Mouse (Mus musculus) mammary gland, adult 2 months (tissue): Measurements from ENCODE around the gene Gm10354. TPM values are rescaled to one million over a fixed set of nuclear protein-coding genes. Genes with fewer than 3 reads are reported as not detected.

Experiments
- polyA plus RNA-seq: library from polyadenylated mRNA; depleted of rRNA; stranded (reverse); fragments of >200 nt; gene quantifications from 2 replicates; pipeline ENCODE4 v1.2.3, GENCODE M21; 2012; ENCODE audit warnings: low replicate concordance; rRNA removed

Gm10354 gene
- not detected in 2 replicates for polyA plus RNA-seq

GRCm38 (mm10) chr5:14978835-14979234 lies at the start of gene Gm10354:
Gene Gm10354, minus strand, starts transcription at chr5:14978935.

GRCm38 (mm10) chr5:14938329-14938728 lies 40.4 kb downstream of the Gm10354 start, which contains the start of gene Speer4e:
Gene Speer4e, minus strand, starts transcription at chr5:14938429.

Other genes starting within 250 kb of the Gm10354 start
- gene Gm9758, start 64.0 kb downstream of the Gm10354 start, polyA plus RNA-seq: not detected in 2 replicates
- not detected in 2 replicates for gene Speer4e, start 40.5 kb downstream of the Gm10354 start, polyA plus RNA-seq
- not detected in 2 replicates for gene Gm17019, start 54.1 kb upstream of the Gm10354 start, polyA plus RNA-seq